Mouse (Mus musculus) MEL (cell line): ENCODE measurements around the gene Pmpca.

Experiments used
- CTCF ChIP-seq, 3 experiments: IDR thresholded peaks in 2 of 3; conservative IDR thresholded peaks in 1 of 3; 2 replicates each; pipeline ENCODE4 v1.5.1; 2011 to 2012; ENCODE audit warnings: low read length in 3 of 3, low read depth in 2 of 3, mild to moderate bottlenecking in 2 of 3, improper control_type of control experiment in 1 of 3, inconsistent platforms in 1 of 3, mixed read lengths in 1 of 3, moderate library complexity in 1 of 3; ENCODE audit not compliant: control insufficient read depth in 1 of 3, insufficient read depth in 1 of 3, poor library complexity in 1 of 3, severe bottlenecking in 1 of 3
- EP300 ChIP-seq, 2 experiments: IDR thresholded peaks; 2 replicates each; pipeline ENCODE4 v1.6.1; 2011; ENCODE audit warnings: improper control_type of control experiment in 2 of 2, low read length in 2 of 2, low read depth in 1 of 2, mild to moderate bottlenecking in 1 of 2

GRCm38 (mm10) chr2:26356231-26356630 lies 32.9 kb upstream of the Pmpca start:
- TF ChIP-seq EP300 (IDR thresholded peaks at IDR 0.05; ENCODE audit: low read depth in 1 of 2, low read length in 2 of 2): no peak
- TF ChIP-seq CTCF (IDR thresholded peaks at IDR 0.05 in 2 of 3, conservative IDR thresholded peaks at IDR 0.05 in 1 of 3; ENCODE audit: control insufficient read depth in 1 of 3, insufficient read depth in 1 of 3, low read depth in 2 of 3, low read length in 3 of 3, poor library complexity in 1 of 3, severe bottlenecking in 1 of 3): no peak
